Mouse (Mus musculus) gastrocnemius, adult 2 months (tissue): Measurements from ENCODE around the gene Usp6nl. TPM values are rescaled to one million over a fixed set of nuclear protein-coding genes. Genes with fewer than 3 reads are reported as not detected.

Experiments
- DNase-seq: peaks from one replicate; pipeline ENCODE4 v3.0.0; 2022
- H3K27ac ChIP-seq: fragments of 200-600 bp; 2 replicates; pipeline ENCODE4 v1.8.1; 2022; ENCODE audit warnings: mild to moderate bottlenecking
- H3K4me3 ChIP-seq: fragments of 200-600 bp; 2 replicates; pipeline ENCODE4 v1.8.1; 2022; ENCODE audit warnings: mild to moderate bottlenecking, moderate library complexity
- CTCF ChIP-seq: fragments of 200-600 bp; IDR thresholded peaks from 2 replicates; pipeline ENCODE4 v1.8.1; 2022; ENCODE audit warnings: antibody characterized with exemption, mild to moderate bottlenecking, moderate library complexity
- intact Hi-C: fragments of 180-260 bp; cut with DNase I; formaldehyde crosslinking; loops from one replicate; pipeline ENCODE4 v1.15.1; 2025
- total RNA-seq, 2 experiments: library from RNA; stranded (reverse); gene quantifications; 2 replicates each; pipeline ENCODE4 v1.2.3; 2021

The Usp6nl gene
- total RNA-seq, 2 experiments from 2014 or later: 2.6 to 4.0 TPM

GRCm38 (mm10) chr2:6395851-6396625 is 73.6 kb downstream of the Usp6nl start:
- no peak for TF ChIP-seq CTCF
- Histone ChIP-seq H3K4me3 (no peak overlapping the region), H3K27ac (no peak overlapping the region)
- intact Hi-C loops: no loop called here
- no peak for DNase-seq

GRCm38 (mm10) chr2:6396626-6397146 is 74.2 kb downstream of the Usp6nl start:
- no peak overlapping the region for H3K27ac ChIP-seq

GRCm38 (mm10) chr2:6397166-6397565 is 74.7 kb downstream of the Usp6nl start:
- DNase-seq: no peak
- intact Hi-C loops: no loop called here
- no peak for TF ChIP-seq CTCF
- Histone ChIP-seq H3K27ac (no peak overlapping the region), H3K4me3 (no peak overlapping the region)

More at GRCm38 (mm10) chr2:6396626-6397146, 74.2 kb downstream of the Usp6nl start:
- H3K4me3 ChIP-seq: no peak overlapping the region
- DNase-seq: no peak
- intact Hi-C loops: no loop called here
- no peak for TF ChIP-seq CTCF

GRCm38 (mm10) chr2:6398826-6399225 is 76.4 kb downstream of the Usp6nl start:
- Histone ChIP-seq H3K4me3 (no peak overlapping the region), H3K27ac (no peak overlapping the region)
- intact Hi-C loops: no loop called here
- DNase-seq: no peak
- no peak for TF ChIP-seq CTCF

GRCm38 (mm10) chr2:6401039-6401438 is 78.6 kb downstream of the Usp6nl start:
- DNase-seq: no peak
- no peak for TF ChIP-seq CTCF
- H3K4me3 ChIP-seq: no peak overlapping the region
- no peak overlapping the region for H3K27ac ChIP-seq
- intact Hi-C loops: no loop called here

- no peak for TF ChIP-seq CTCF
- no peak for DNase-seq
- intact Hi-C loops: no loop called here
- Histone ChIP-seq H3K4me3 (no peak overlapping the region), H3K27ac (no peak overlapping the region)
These were observed 80.9 kb downstream of the Usp6nl start for GRCm38 (mm10) chr2:6403375-6403774.

- Histone ChIP-seq H3K4me3 (no peak overlapping the region), H3K27ac (no peak overlapping the region)
- TF ChIP-seq CTCF: no peak
- intact Hi-C loops: no loop called here
- no peak for DNase-seq
These were observed 81.5 kb downstream of the Usp6nl start for GRCm38 (mm10) chr2:6403991-6404390.

- intact Hi-C loops: loop anchor here (1.0 kb wide), 2 partner anchors 184 to 210 kb away; no protein-coding TSS in a partner anchor
These were observed 82.2 kb downstream of the Usp6nl start for GRCm38 (mm10) chr2:6404627-6405026.

GRCm38 (mm10) chr2:6405059-6406033 is 82.9 kb downstream of the Usp6nl start:
- Histone ChIP-seq H3K4me3 (no peak overlapping the region), H3K27ac (no peak overlapping the region)
- TF ChIP-seq CTCF: peak; percentile 95
- peak; percentile 77 for DNase-seq
- intact Hi-C loops: loop anchor here (1.0 kb wide), 2 partner anchors 185 to 211 kb away; no protein-coding TSS in a partner anchor

More at GRCm38 (mm10) chr2:6404627-6405026, 82.2 kb downstream of the Usp6nl start:
- Histone ChIP-seq H3K4me3 (no peak overlapping the region), H3K27ac (no peak overlapping the region)
- DNase-seq: no peak
- no peak for TF ChIP-seq CTCF

GRCm38 (mm10) chr2:6407711-6408110 is 85.2 kb downstream of the Usp6nl start:
- H3K27ac ChIP-seq: no peak overlapping the region
- H3K4me3 ChIP-seq: no peak overlapping the region
- intact Hi-C loops: no loop called here
- no peak for TF ChIP-seq CTCF
- DNase-seq: no peak

- TF ChIP-seq CTCF: no peak
- Histone ChIP-seq H3K4me3 (no peak overlapping the region), H3K27ac (no peak overlapping the region)
- DNase-seq: no peak
- intact Hi-C loops: no loop called here
These were observed 90.2 kb downstream of the Usp6nl start for GRCm38 (mm10) chr2:6412645-6413044.

GRCm38 (mm10) chr2:6413723-6414122 is 91.3 kb downstream of the Usp6nl start:
- no peak for TF ChIP-seq CTCF
- DNase-seq: no peak
- intact Hi-C loops: no loop called here
- Histone ChIP-seq H3K27ac (no peak overlapping the region), H3K4me3 (no peak overlapping the region)
